Mouse (Mus musculus): ENCODE results near the gene Gpr171. TPM values are rescaled to one million over a fixed set of nuclear protein-coding genes. Genes with fewer than 3 reads are reported as not detected.

Gpr171 gene
- total RNA-seq, 1 experiment, result 0.09 TPM

- TF ChIP-seq ZNF384 (IDR thresholded peaks at IDR 0.05; ENCODE audit: low read depth, low read length) (no peak), ZC3H11A (IDR thresholded peaks at IDR 0.05; ENCODE audit: borderline replicate concordance, low read depth, low read length) (no peak), CHD2 (IDR thresholded peaks at IDR 0.05; ENCODE audit: low read depth, low read length) (no peak), HCFC1 (IDR thresholded peaks at IDR 0.05; ENCODE audit: borderline replicate concordance, insufficient read depth, low read length) (no peak), MAFK (IDR thresholded peaks at IDR 0.05; ENCODE audit: insufficient read depth, low read depth, low read length) (no peak)
- no peak overlapping the region for H3K27ac ChIP-seq (ENCODE audit: insufficient read depth, low read depth, low read length, poor library complexity, severe bottlenecking)
- H3K36me3 ChIP-seq (ENCODE audit: control insufficient read depth, insufficient read depth, low read length, poor library complexity, severe bottlenecking), result no peaks in the 10 kb centered on the region
- in situ Hi-C loops (cut with MboI; ENCODE audit: low sequenced_read_pairs in 2 of 2, unreplicated experiment in 2 of 2), result no loop called here
- no peak overlapping the region for H3K9ac ChIP-seq (ENCODE audit: insufficient read depth, low read depth, low read length, poor library complexity, severe bottlenecking)
- DNase-seq (ENCODE audit: low read depth, low spot score), result no peak
- H3K4me3 ChIP-seq (ENCODE audit: insufficient read depth in 1 of 2, low read depth in 1 of 2, low read length in 2 of 2, poor library complexity in 1 of 2, severe bottlenecking in 1 of 2), result no peak overlapping the region
- no peaks in the 10 kb centered on the region for H3K9me3 ChIP-seq (ENCODE audit: control insufficient read depth, insufficient read depth, low read depth, low read length)
- no peaks in the 10 kb centered on the region for H3K4me1 ChIP-seq (ENCODE audit: control insufficient read depth in 2 of 2, insufficient read depth in 2 of 2, low read length in 2 of 2, poor library complexity in 1 of 2)
Measured at GRCm38 (mm10) chr3:59060131-59060530, 41.5 kb downstream of the Gpr171 start.

GRCm38 (mm10) chr3:59059022-59059541 is 42.5 kb downstream of the Gpr171 start:
- TF ChIP-seq CHD2 (IDR thresholded peaks at IDR 0.05; ENCODE audit: low read depth, low read length), result no peak
- peak; percentile 72; the same call in 1 of the 2 replicates for TF ChIP-seq ZC3H11A (IDR thresholded peaks at IDR 0.05; ENCODE audit: borderline replicate concordance, low read depth, low read length)
- TF ChIP-seq ZNF384 (IDR thresholded peaks at IDR 0.05; ENCODE audit: low read depth, low read length), result no peak
- peak; percentile 71 for DNase-seq (ENCODE audit: low read depth, low spot score)
- Histone ChIP-seq H3K36me3 (ENCODE audit: control insufficient read depth, insufficient read depth, low read length, poor library complexity, severe bottlenecking) (no peaks in the 10 kb centered on the region), H3K9me3 (ENCODE audit: control insufficient read depth, insufficient read depth, low read depth, low read length) (no peaks in the 10 kb centered on the region), H3K27ac (ENCODE audit: insufficient read depth, low read depth, low read length, poor library complexity, severe bottlenecking) (no peak overlapping the region), H3K4me3 (ENCODE audit: insufficient read depth in 1 of 2, low read depth in 1 of 2, low read length in 2 of 2, poor library complexity in 1 of 2, severe bottlenecking in 1 of 2) (no peak overlapping the region), H3K9ac (ENCODE audit: insufficient read depth, low read depth, low read length, poor library complexity, severe bottlenecking) (no peak overlapping the region), H3K4me1 (ENCODE audit: control insufficient read depth in 2 of 2, insufficient read depth in 2 of 2, low read length in 2 of 2, poor library complexity in 1 of 2) (no peaks in the 10 kb centered on the region)
- in situ Hi-C loops (cut with MboI; ENCODE audit: low sequenced_read_pairs in 2 of 2, unreplicated experiment in 2 of 2), result no loop called here

GRCm38 (mm10) chr3:59054834-59055535 is 46.6 kb downstream of the Gpr171 start:
- H3K9ac ChIP-seq (ENCODE audit: insufficient read depth, low read depth, low read length, poor library complexity, severe bottlenecking), result no peak overlapping the region
- no peak for TF ChIP-seq MAFK (IDR thresholded peaks at IDR 0.05; ENCODE audit: insufficient read depth, low read depth, low read length)
- no peak for TF ChIP-seq HCFC1 (IDR thresholded peaks at IDR 0.05; ENCODE audit: borderline replicate concordance, insufficient read depth, low read length)
- no peak for TF ChIP-seq CHD2 (IDR thresholded peaks at IDR 0.05; ENCODE audit: low read depth, low read length)
- TF ChIP-seq ZNF384 (IDR thresholded peaks at IDR 0.05; ENCODE audit: low read depth, low read length), result no peak
- no peak for TF ChIP-seq ZC3H11A (IDR thresholded peaks at IDR 0.05; ENCODE audit: borderline replicate concordance, low read depth, low read length)
- no peak overlapping the region for H3K4me3 ChIP-seq (ENCODE audit: insufficient read depth in 1 of 2, low read depth in 1 of 2, low read length in 2 of 2, poor library complexity in 1 of 2, severe bottlenecking in 1 of 2)
- H3K36me3 ChIP-seq (ENCODE audit: control insufficient read depth, insufficient read depth, low read length, poor library complexity, severe bottlenecking), result no peaks in the 10 kb centered on the region
- no peaks in the 10 kb centered on the region for H3K4me1 ChIP-seq (ENCODE audit: control insufficient read depth in 2 of 2, insufficient read depth in 2 of 2, low read length in 2 of 2, poor library complexity in 1 of 2)
- in situ Hi-C loops (cut with MboI; ENCODE audit: low sequenced_read_pairs in 2 of 2, unreplicated experiment in 2 of 2), result no loop called here
- no peak overlapping the region for H3K27ac ChIP-seq (ENCODE audit: insufficient read depth, low read depth, low read length, poor library complexity, severe bottlenecking)
- no peaks in the 10 kb centered on the region for H3K9me3 ChIP-seq (ENCODE audit: control insufficient read depth, insufficient read depth, low read depth, low read length)
- DNase-seq (ENCODE audit: low read depth, low spot score), result no peak

Other genes with a start within 250 kb of the Gpr171 start
- 0.13 TPM in 1 of 2 replicates, not detected in the other for gene Clrn1, start 216.5 kb downstream of the Gpr171 start, total RNA-seq (2012; rRNA removed)
- 2.6 and 3.6 TPM in 2 replicates for gene Med12l, start 96.0 kb downstream of the Gpr171 start, total RNA-seq (2012; rRNA removed)
- 0.16 and 0.18 TPM in 2 replicates for gene P2ry14, start 51.8 kb upstream of the Gpr171 start, total RNA-seq (2012; rRNA removed)
- gene Gpr87, start 93.3 kb upstream of the Gpr171 start, total RNA-seq (2012; rRNA removed), result 0.16 and 0.18 TPM in 2 replicates
- gene P2ry13, start 109.1 kb upstream of the Gpr171 start, total RNA-seq (2012; rRNA removed), result 0.11 TPM in 1 of 2 replicates, not detected in the other
- 0.09 TPM in 1 of 2 replicates, not detected in the other for gene P2ry12, start 161.1 kb upstream of the Gpr171 start, total RNA-seq (2012; rRNA removed)
- gene Igsf10, start 242.6 kb upstream of the Gpr171 start, total RNA-seq (2012; rRNA removed), result 2.7 and 3.9 TPM in 2 replicates

Measured in ES-E14 (cell line).